Comparison of ENCODE assay signal across 19 mouse cellular contexts in the genomic region with DNA sequence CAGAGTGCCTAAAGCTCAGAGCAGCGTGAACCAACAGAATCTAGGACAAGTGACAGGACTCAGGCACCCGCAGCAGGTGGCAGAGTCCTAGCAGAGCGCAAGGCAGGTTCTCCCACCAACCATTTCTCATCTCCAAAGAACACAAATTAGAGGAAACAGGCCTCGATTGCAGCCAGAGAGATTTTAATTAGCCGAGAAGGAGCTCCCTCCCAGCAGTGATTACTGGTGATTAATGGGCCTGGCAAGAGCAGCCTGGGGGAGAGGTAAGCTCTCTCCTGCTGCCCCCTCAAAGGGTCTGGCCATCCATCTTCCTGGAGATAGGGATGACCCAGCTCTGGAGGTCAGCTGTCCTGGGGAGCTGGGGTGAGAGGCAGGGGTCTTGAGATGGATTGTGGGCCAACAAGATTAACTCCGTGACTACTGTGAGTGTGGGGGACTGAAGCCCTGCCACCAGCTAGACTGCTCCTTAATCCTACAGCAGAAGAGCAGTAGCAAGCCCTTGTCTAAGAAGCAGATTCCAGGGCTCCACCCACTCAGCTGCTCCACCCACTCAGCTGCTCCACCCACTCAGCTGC. TPM values are rescaled to one million over a fixed set of nuclear protein-coding genes. Genes with fewer than 3 reads are reported as not detected.
DNase-seq lines count a peak whose midpoint lies in the region; ATAC-seq lines count a peak whose summit lies in the region.
"Had no signal": no experiment of that assay in that cellular context is flagged by ENCODE, and none has a peak within 500 bp of the region (broad histone marks: within the 10 kb centered on the region; RNA-seq: fewer than 3 reads in every experiment).

No protein-coding gene starts in this region.

- no peak overlapping the region for H3K9ac ChIP-seq in hindbrain, embryonic 13.5 days
- no peak overlapping the region for H3K9ac ChIP-seq in hindbrain, embryonic 16.5 days (ENCODE audit: low read depth, low read length)
- no peak overlapping the region for H3K9ac ChIP-seq in neural tube, embryonic 15.5 days (replicated peaks)
- H3K9ac ChIP-seq: embryonic facial prominence, embryonic 15.5 days; liver, embryonic 14.5 days; midbrain, embryonic 13.5 days had no signal

- peak overlapping the region; percentile 1; the same call in 1 of the 2 replicates for H3K27ac ChIP-seq in hindbrain, embryonic 13.5 days
- no peak overlapping the region for H3K27ac ChIP-seq in hindbrain, embryonic 16.5 days (ENCODE audit: low read depth, low read length)
- H3K27ac ChIP-seq in neural tube, embryonic 15.5 days (replicated peaks) = no peak overlapping the region
- H3K27ac ChIP-seq: embryonic facial prominence, embryonic 15.5 days; liver, embryonic 14.5 days; midbrain, embryonic 13.5 days had no signal

- H3K9me3 ChIP-seq in hindbrain, embryonic 13.5 days = no peaks in the 10 kb centered on the region
- no peaks in the 10 kb centered on the region for H3K9me3 ChIP-seq in hindbrain, embryonic 16.5 days (ENCODE audit: control insufficient read depth, low read length)
- H3K9me3 ChIP-seq in neural tube, embryonic 15.5 days (replicated peaks) = no peaks in the 10 kb centered on the region
- H3K9me3 ChIP-seq: embryonic facial prominence, embryonic 15.5 days; midbrain, embryonic 13.5 days had no signal

- no peak overlapping the region for H3K4me2 ChIP-seq in hindbrain, embryonic 13.5 days
- no peak overlapping the region for H3K4me2 ChIP-seq in hindbrain, embryonic 16.5 days (ENCODE audit: low read length)
- no peak overlapping the region for H3K4me2 ChIP-seq in neural tube, embryonic 15.5 days
- H3K4me2 ChIP-seq: embryonic facial prominence, embryonic 15.5 days; midbrain, embryonic 13.5 days had no signal

- WGBS in hindbrain, embryonic 13.5 days = 38% methylated on average over 6 of the region's 6 CpGs
- 31% methylated on average over 6 of the region's 6 CpGs for WGBS in hindbrain, embryonic 16.5 days
- 34% methylated on average over 6 of the region's 6 CpGs for WGBS in neural tube, embryonic 15.5 days

- H3K36me3 ChIP-seq in hindbrain, embryonic 13.5 days = no peaks in the 10 kb centered on the region
- no peaks in the 10 kb centered on the region for H3K36me3 ChIP-seq in hindbrain, embryonic 16.5 days (ENCODE audit: control insufficient read depth, insufficient read depth, low read length)
- H3K36me3 ChIP-seq in neural tube, embryonic 15.5 days = peaks cover 4% of the 10 kb centered on the region; the same call in 1 of the 2 replicates
- H3K36me3 ChIP-seq: embryonic facial prominence, embryonic 15.5 days; G1E; midbrain, embryonic 13.5 days had no signal

- peak; percentile 39 to 41 for DNase-seq in cerebellum, postnatal 10 days
- no peak for DNase-seq in cerebellum, adult 11 months
- peak; percentile 35 for DNase-seq in neural tube, embryonic 10.5 days (ENCODE audit: extremely low spot score, low spot score)
- peak; percentile 34 for DNase-seq in retina, postnatal 7 days (ENCODE audit: low read depth, low spot score)
- DNase-seq in testis, postnatal 10 days (ENCODE audit: low spot score) = no peak
- DNase-seq: adrenal gland, postnatal 25 days; cerebellum, adult 9-10 months; gastrocnemius, postnatal 36 days; kidney, adult 2 months; layer of hippocampus, postnatal 36 days; thymus, postnatal 14 days had no signal

- H3K27me3 ChIP-seq in hindbrain, embryonic 13.5 days = 0 out of 2 replicates have a peak, but pooled peaks cover 10% of the 10 kb centered on the region
- no peaks in the 10 kb centered on the region for H3K27me3 ChIP-seq in hindbrain, embryonic 16.5 days (replicated peaks; ENCODE audit: control insufficient read depth, insufficient read depth, low read length)
- H3K27me3 ChIP-seq in neural tube, embryonic 15.5 days (replicated peaks) = no peaks in the 10 kb centered on the region
- H3K27me3 ChIP-seq: embryonic facial prominence, embryonic 15.5 days; midbrain, embryonic 13.5 days had no signal

- no peak; the same call in 1 of the 2 replicates for ATAC-seq in hindbrain, embryonic 13.5 days (ENCODE audit: low FRiP score)
- ATAC-seq in hindbrain, embryonic 16.5 days = no peak
- ATAC-seq in neural tube, embryonic 15.5 days (ENCODE audit: low FRiP score) = no peak
- ATAC-seq: activated CD4-positive, CD25-positive, alpha-beta regulatory T cell, adult 4 months; midbrain, embryonic 13.5 days had no signal

- peaks cover 23% of the 10 kb centered on the region for H3K4me1 ChIP-seq in hindbrain, embryonic 13.5 days (replicated peaks)
- H3K4me1 ChIP-seq in hindbrain, embryonic 16.5 days (ENCODE audit: control insufficient read depth, insufficient read depth, low read depth, low read length) = peaks cover 2% of the 10 kb centered on the region; the same call in 1 of the 2 replicates
- H3K4me1 ChIP-seq in neural tube, embryonic 15.5 days = peaks cover 16% of the 10 kb centered on the region; the same call in 1 of the 2 replicates

- no peak overlapping the region for H3K4me3 ChIP-seq in hindbrain, embryonic 13.5 days
- no peak overlapping the region for H3K4me3 ChIP-seq in hindbrain, embryonic 16.5 days (ENCODE audit: low read length)
- no peak overlapping the region for H3K4me3 ChIP-seq in neural tube, embryonic 15.5 days (replicated peaks)
- H3K4me3 ChIP-seq: embryonic facial prominence, embryonic 15.5 days; midbrain, embryonic 13.5 days had no signal

RNA-seq across cellular contexts. Expression of gene Pimreg, which starts 30.6 kb away (rescaled TPM):
- 43.2 and 43.6 TPM in 2 replicates for polyA plus RNA-seq in hindbrain, embryonic 13.5 days (2015; fragmentation: Nextera tagmentation; extraction: Ambion mirVana)
- polyA plus RNA-seq in hindbrain, embryonic 16.5 days (2015; fragmentation: Nextera tagmentation; extraction: Ambion mirVana) = 33.5 and 38.5 TPM in 2 replicates
- polyA plus RNA-seq in neural tube, embryonic 15.5 days (2015; fragmentation: Nextera tagmentation; extraction: Ambion mirVana) = 19.1 and 33.3 TPM in 2 replicates
- polyA plus RNA-seq: G1E had no signal

RNA-seq across cellular contexts. Expression of gene Aipl1, which starts 35.1 kb away (rescaled TPM):
- polyA plus RNA-seq in hindbrain, embryonic 13.5 days (2015; fragmentation: Nextera tagmentation; extraction: Ambion mirVana) = 0.31 and 0.39 TPM in 2 replicates
- polyA plus RNA-seq in hindbrain, embryonic 16.5 days (2015; fragmentation: Nextera tagmentation; extraction: Ambion mirVana) = 0.27 and 0.41 TPM in 2 replicates
- 0.36 and 0.41 TPM in 2 replicates for polyA plus RNA-seq in neural tube, embryonic 15.5 days (2015; fragmentation: Nextera tagmentation; extraction: Ambion mirVana)
- polyA plus RNA-seq: G1E; kidney, adult 2 months had no signal

Comparison
In these comparisons a context has a peak if more than half of its experiments do, and no peak if none do; other contexts are left out.
1. DNase-seq: peak in cerebellum, postnatal 10 days (2 of 2), neural tube, embryonic 10.5 days (single experiment) and retina, postnatal 7 days (single experiment); none in cerebellum, adult 11 months (single experiment) and testis, postnatal 10 days (single experiment).